Mouse (Mus musculus): ENCODE data around the gene Bcl9l. TPM values are rescaled to one million over a fixed set of nuclear protein-coding genes. Genes with fewer than 3 reads are reported as not detected.
A peak's percentile ranks its signal among the peaks of the same experiment; 100 is the strongest.

The Bcl9l gene
- polyA plus RNA-seq, 1 experiment from 2014 or later, result 9.1 TPM

DNA sequence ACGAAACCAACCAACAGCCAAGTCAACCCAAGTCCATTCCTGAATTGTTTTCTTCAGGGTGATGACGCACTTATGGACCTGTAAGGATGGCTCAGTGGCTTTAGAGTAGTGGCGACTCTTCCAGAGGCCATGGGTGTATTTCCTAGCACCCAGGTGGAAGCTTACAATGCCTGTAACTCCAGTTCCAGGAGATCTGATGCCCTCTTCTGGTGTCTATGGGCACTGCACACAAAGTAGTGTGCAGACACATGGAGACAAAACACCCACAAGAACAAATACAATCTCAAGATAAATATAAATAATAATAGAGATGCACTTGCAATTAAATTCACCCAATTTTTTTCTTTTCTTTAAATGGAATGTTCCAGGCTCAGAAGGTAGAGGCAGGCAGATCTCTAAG, 6.7 kb upstream of the Bcl9l start:
- Histone ChIP-seq H3K9ac (ENCODE audit: low read depth, low read length) (no peak overlapping the region), H3K4me1 (replicated peaks; ENCODE audit: insufficient read depth, low read length) (peaks cover 5% of the 10 kb centered on the region; the same call in 1 of the 2 replicates), H3K9me3 (replicated peaks; ENCODE audit: low read length) (no peaks in the 10 kb centered on the region), H3K27me3 (ENCODE audit: insufficient read depth, low read length) (no peaks in the 10 kb centered on the region), H3K4me2 (ENCODE audit: low read length) (no peak overlapping the region), H3K36me3 (ENCODE audit: insufficient read depth, low read length) (no peaks in the 10 kb centered on the region), H3K27ac (no peak overlapping the region), H3K4me3 (replicated peaks; ENCODE audit: low read depth, low read length) (no peak overlapping the region)
- no peak for DNase-seq (ENCODE audit: low spot score)
- TF ChIP-seq CTCF (IDR thresholded peaks at IDR 0.05; ENCODE audit: low read depth), result peak; percentile 45
- ATAC-seq (replicated peaks; ENCODE audit: low FRiP score, low read depth), result no peak
- 93% methylated on average over 3 of the region's 3 CpGs for WGBS

DNA sequence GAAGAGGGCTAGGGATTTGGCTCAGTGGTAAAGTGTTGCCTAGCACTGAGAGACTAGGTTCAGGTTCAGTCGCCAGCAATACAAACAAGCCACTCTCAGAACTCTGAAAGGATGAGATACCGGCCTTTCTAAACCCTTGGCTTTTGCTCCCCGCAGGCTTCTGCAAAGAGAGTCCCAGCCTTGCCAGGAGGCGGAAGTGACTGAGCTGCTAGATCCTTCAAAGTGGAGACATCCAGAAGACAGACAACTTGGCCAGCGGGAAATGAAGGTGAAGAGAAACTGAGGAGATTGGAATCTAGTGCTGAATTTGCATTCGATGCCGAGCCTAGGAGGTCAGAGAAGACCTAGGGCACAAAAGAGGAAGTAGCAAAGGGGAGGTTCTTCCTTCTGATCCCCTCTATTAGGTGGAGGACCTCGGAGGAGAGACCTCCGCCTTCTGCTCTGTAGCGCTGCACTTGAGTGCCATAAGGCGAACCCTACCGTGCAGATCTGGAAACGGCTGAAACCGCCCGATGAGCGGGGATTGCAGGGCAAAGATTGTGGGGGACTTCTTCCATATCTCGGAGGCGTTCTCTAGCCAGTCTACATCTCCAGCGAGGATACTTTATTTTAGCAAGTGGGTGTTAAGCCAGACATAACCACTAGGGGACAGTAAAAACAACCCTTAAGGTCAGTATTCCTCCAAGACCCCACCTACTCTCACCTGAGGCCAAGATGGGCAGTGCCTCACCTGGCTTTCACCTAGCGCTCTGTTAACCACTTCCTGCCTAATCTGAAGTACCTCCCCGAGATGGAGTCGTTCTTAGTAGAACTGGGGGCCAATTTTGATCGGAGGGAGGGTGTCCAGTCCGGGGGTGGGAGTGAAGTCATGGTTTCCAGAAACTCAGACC, 5.0 kb upstream of the Bcl9l start:
- Histone ChIP-seq H3K27me3 (ENCODE audit: insufficient read depth, low read length) (no peaks in the 10 kb centered on the region), H3K36me3 (ENCODE audit: insufficient read depth, low read length) (no peaks in the 10 kb centered on the region), H3K4me2 (ENCODE audit: low read length) (peak overlapping the region; percentile 98), H3K4me3 (replicated peaks; ENCODE audit: low read depth, low read length) (peak overlapping the region; percentile 80), H3K27ac (peak overlapping the region; percentile 97), H3K4me1 (replicated peaks; ENCODE audit: insufficient read depth, low read length) (peaks cover 5% of the 10 kb centered on the region; the same call in 1 of the 2 replicates), H3K9ac (ENCODE audit: low read depth, low read length) (peak overlapping the region; percentile 75), H3K9me3 (replicated peaks; ENCODE audit: low read length) (no peaks in the 10 kb centered on the region)
- WGBS, result 6% methylated on average over 24 of the region's 24 CpGs
- ATAC-seq (replicated peaks; ENCODE audit: low FRiP score, low read depth) (peak; percentile 8; the same call in 1 of the 2 replicates), DNase-seq (ENCODE audit: low spot score) (peak; percentile 90)
- peak; percentile 94 for TF ChIP-seq CTCF (IDR thresholded peaks at IDR 0.05; ENCODE audit: low read depth)

- DNase-seq (ENCODE audit: low spot score), result peak; percentile 96
- no peak for TF ChIP-seq CTCF (IDR thresholded peaks at IDR 0.05; ENCODE audit: low read depth)
- WGBS, result 1% methylated on average over 21 of the region's 27 CpGs
Measured at GRCm38 (mm10) chr9:44478229-44478921, 4.2 kb upstream of the Bcl9l start.

GRCm38 (mm10) chr9:44478959-44479605, 3.5 kb upstream of the Bcl9l start:
- WGBS, result under 1% methylated on average over 29 of the region's 29 CpGs
- DNase-seq (ENCODE audit: low spot score) (peak; percentile 94), ATAC-seq (replicated peaks; ENCODE audit: low FRiP score, low read depth) (peak; percentile 42)
- H3K9ac ChIP-seq (ENCODE audit: low read depth, low read length), result peak overlapping the region; percentile 75
- TF ChIP-seq CTCF (IDR thresholded peaks at IDR 0.05; ENCODE audit: low read depth), result peak; percentile 40; the same call in 1 of the 2 replicates
- peak overlapping the region; percentile 97 for H3K27ac ChIP-seq
- H3K4me1 ChIP-seq (replicated peaks; ENCODE audit: insufficient read depth, low read length), result peaks cover 5% of the 10 kb centered on the region; the same call in 1 of the 2 replicates
- H3K4me2 ChIP-seq (ENCODE audit: low read length), result peak overlapping the region; percentile 98
- no peaks in the 10 kb centered on the region for H3K27me3 ChIP-seq (ENCODE audit: insufficient read depth, low read length)
- H3K4me3 ChIP-seq (replicated peaks; ENCODE audit: low read depth, low read length), result peak overlapping the region; percentile 80
- H3K9me3 ChIP-seq (replicated peaks; ENCODE audit: low read length), result no peaks in the 10 kb centered on the region
- no peaks in the 10 kb centered on the region for H3K36me3 ChIP-seq (ENCODE audit: insufficient read depth, low read length)

More at GRCm38 (mm10) chr9:44478229-44478921, 4.2 kb upstream of the Bcl9l start:
- Histone ChIP-seq H3K27ac (peak overlapping the region; percentile 97), H3K9me3 (replicated peaks; ENCODE audit: low read length) (no peaks in the 10 kb centered on the region), H3K9ac (ENCODE audit: low read depth, low read length) (peak overlapping the region; percentile 75), H3K4me2 (ENCODE audit: low read length) (peak overlapping the region; percentile 98), H3K4me3 (replicated peaks; ENCODE audit: low read depth, low read length) (peak overlapping the region; percentile 80), H3K36me3 (ENCODE audit: insufficient read depth, low read length) (no peaks in the 10 kb centered on the region), H3K27me3 (ENCODE audit: insufficient read depth, low read length) (no peaks in the 10 kb centered on the region), H3K4me1 (replicated peaks; ENCODE audit: insufficient read depth, low read length) (peaks cover 5% of the 10 kb centered on the region; the same call in 1 of the 2 replicates)
- peak; percentile 44 for ATAC-seq (replicated peaks; ENCODE audit: low FRiP score, low read depth)

GRCm38 (mm10) chr9:44479628-44480428, 2.8 kb upstream of the Bcl9l start:
- Histone ChIP-seq H3K27ac (peak overlapping the region; percentile 97), H3K36me3 (ENCODE audit: insufficient read depth, low read length) (no peaks in the 10 kb centered on the region), H3K4me2 (ENCODE audit: low read length) (peak overlapping the region; percentile 98), H3K4me3 (replicated peaks; ENCODE audit: low read depth, low read length) (peak overlapping the region; percentile 80), H3K9ac (ENCODE audit: low read depth, low read length) (peak overlapping the region; percentile 75), H3K27me3 (ENCODE audit: insufficient read depth, low read length) (no peaks in the 10 kb centered on the region), H3K4me1 (replicated peaks; ENCODE audit: insufficient read depth, low read length) (peaks cover 10% of the 10 kb centered on the region; the same call in 1 of the 2 replicates), H3K9me3 (replicated peaks; ENCODE audit: low read length) (no peaks in the 10 kb centered on the region)
- ATAC-seq (replicated peaks; ENCODE audit: low FRiP score, low read depth) (peak; percentile 37; the same call in 1 of the 2 replicates), DNase-seq (ENCODE audit: low spot score) (peak; percentile 96)
- 0% methylated on average over 26 of the region's 26 CpGs for WGBS
- TF ChIP-seq CTCF (IDR thresholded peaks at IDR 0.05; ENCODE audit: low read depth), result peak; percentile 90

Data from kidney, postnatal 0 days (tissue).